Mouse (Mus musculus): ENCODE results near the gene Cacna1g.
A peak's percentile ranks its signal among the peaks of the same experiment; 100 is the strongest.

Gene Cacna1g

GRCm38 (mm10) chr11:94473707-94474543, at the start of gene Cacna1g:
Gene Cacna1g, minus strand, starts transcription at chr11:94474198.
- DNase-seq (ENCODE audit: low read depth, low spot score), result peak; percentile 89

- peak; percentile 69 for DNase-seq (ENCODE audit: low read depth, low spot score)
Measured at GRCm38 (mm10) chr11:94521219-94521843, 47.3 kb upstream of the Cacna1g start, which contains the start of gene Mycbpap. Gene Mycbpap, minus strand, starts transcription at chr11:94521742.

DNA sequence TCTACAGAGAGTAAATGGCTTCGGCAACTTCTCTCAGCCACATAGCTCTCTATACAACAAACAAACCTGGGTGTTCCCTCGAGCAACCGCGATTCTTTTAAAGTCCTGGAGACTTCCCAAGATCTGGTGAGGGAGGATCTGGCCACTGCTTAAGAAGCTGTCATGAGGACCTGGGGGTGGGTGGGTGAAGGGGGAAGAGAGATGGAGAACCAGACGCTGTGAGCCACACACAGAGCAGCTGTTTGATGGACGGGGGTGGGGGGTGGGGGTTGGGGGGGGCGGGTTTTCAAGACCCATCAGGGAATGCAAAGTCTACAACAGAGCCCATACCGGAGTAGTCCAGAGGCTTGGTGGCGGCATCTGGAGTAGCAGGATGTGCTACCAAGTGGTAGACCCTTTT, 39.5 kb upstream of the Cacna1g start:
- DNase-seq (ENCODE audit: low read depth, low spot score), result no peak

- no peak for DNase-seq (ENCODE audit: low read depth, low spot score)
Measured at GRCm38 (mm10) chr11:94508976-94509375, 35.0 kb upstream of the Cacna1g start.

DNA sequence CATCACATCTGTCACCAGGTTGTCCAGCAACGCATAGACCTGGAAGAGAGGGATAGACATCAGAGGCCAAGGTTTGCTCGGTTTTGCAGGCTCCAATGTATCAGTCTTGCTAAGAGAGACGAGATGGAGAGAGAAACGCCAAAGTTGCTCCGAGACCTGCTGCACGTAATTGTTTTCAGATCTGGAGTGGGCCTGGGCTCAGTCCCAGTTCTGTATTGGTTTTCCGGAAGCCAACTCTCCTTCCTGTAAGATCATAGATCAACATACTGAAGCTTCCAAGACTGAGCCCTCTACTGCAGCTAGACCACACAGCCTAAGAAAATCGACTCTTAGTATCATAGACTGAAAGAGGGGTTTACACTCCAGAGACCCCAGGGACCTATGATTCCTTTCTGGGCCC, 27.5 kb upstream of the Cacna1g start:
- no peak for DNase-seq (ENCODE audit: low read depth, low spot score)

- no peak for DNase-seq (ENCODE audit: low read depth, low spot score)
Measured at GRCm38 (mm10) chr11:94500362-94500761, 26.4 kb upstream of the Cacna1g start.

- no peak for DNase-seq (ENCODE audit: low read depth, low spot score)
Measured at GRCm38 (mm10) chr11:94499661-94500152, 25.7 kb upstream of the Cacna1g start, which contains the start of gene Epn3. Gene Epn3, minus strand, starts transcription at chr11:94499974.

DNA sequence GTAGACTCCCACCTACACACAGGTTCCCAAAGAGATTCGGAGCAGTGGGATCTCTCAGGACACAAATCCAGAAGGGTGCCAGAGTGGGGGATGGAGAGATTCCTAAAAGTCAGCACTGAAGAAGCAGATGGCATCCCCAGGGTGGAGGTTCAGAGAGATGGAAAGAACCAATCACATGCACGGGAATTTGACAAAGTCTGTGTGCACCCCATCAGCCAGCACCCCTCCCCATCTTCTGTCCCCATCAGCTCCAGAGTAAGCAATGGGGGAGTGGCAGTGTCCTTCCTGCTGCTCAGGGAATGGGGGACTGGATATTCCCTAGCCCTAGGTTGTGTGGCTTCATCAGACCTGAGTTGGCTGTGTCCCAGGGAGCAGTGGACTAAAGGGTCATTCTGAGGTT, 25.0 kb upstream of the Cacna1g start:
- no peak for DNase-seq (ENCODE audit: low read depth, low spot score)

- no peak for DNase-seq (ENCODE audit: low read depth, low spot score)
Measured at GRCm38 (mm10) chr11:94498093-94498996, 24.3 kb upstream of the Cacna1g start.

- peak; percentile 44 for DNase-seq (ENCODE audit: low read depth, low spot score)
Measured at GRCm38 (mm10) chr11:94495415-94495814, 21.4 kb upstream of the Cacna1g start.

GRCm38 (mm10) chr11:94491749-94492099, 17.7 kb upstream of the Cacna1g start:
- no peak for DNase-seq (ENCODE audit: low read depth, low spot score)

DNA sequence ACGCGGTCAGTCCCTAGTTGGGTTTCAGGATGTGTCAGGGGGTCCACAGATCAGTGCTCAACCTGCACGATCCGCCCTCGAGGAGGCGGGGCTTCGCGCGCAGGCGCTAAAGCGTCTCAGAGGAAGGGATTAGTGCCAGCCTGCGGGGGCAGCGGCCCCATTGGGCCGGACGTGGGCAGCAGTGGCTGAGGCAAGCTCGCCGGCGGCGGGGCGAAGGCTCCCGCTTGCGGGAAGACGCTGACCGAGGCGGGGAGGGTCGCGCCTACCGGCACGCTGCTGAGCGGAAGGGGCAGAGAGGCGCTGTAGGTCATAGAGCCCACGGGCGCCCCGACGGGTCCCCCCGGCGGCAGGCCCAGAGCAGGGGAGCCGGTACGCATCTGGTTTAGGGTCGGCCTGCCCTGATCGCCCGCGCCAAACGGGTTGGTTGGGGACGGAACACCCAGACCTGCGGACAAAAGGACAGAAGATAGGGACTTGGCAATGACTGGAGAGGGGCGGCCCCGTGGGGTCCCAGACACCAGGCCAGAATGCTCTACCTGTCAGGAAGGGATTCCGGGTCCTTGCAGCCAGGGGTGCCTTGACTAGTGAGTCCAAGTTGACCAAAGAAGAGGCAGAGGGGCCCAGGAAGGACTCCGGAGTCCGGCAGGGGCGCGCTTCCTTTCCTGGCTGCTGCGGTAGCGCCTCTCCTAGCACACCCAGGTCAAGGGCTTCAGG, 17.2 kb upstream of the Cacna1g start:
- peak; percentile 63 for DNase-seq (ENCODE audit: low read depth, low spot score)

DNA sequence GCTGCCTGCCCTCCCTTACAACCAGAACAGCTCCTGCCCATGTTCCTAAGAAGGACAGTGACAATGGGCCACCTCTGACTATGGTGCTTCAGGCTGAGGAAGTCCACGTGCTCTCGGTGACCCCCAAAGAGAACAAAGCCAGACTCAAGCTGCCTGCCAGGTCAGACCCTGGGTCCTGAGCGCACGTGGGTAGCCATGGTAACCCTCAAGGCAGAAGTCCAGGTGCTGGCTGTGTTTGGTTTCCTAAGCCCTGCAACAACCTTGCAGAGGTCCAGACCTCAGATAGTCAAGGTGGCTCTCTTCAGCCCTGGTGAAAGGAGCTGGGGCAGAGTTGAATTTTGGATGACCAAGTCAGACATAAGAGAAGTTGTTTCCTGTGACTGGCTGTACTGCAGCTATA, 15.7 kb upstream of the Cacna1g start:
- peak; percentile 42 for DNase-seq (ENCODE audit: low read depth, low spot score)

- DNase-seq (ENCODE audit: low read depth, low spot score), result no peak
Measured at GRCm38 (mm10) chr11:94488767-94489533, 15.0 kb upstream of the Cacna1g start.

DNA sequence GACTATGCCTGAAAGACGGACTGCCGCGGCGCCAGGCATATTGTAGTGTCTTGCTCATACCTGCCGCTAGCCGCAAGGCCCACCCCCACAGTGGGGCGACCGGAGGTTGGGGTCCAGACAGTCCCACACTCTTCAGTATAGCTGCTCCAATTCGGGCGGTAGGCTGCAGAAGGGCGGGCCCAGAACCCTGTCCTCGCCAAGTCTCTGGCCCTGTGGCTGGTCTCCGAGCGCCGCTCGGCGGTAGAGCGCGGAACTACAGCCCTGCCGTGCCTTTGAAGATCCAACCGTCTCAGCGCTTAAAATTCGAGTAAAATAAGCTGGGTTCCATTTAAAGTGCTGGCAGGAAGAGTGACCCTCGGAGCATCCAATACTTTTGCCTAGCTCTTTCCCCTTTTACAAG, 12.0 kb upstream of the Cacna1g start, which contains the start of gene Spata20:
Gene Spata20, minus strand, starts transcription at position 179 of the 400 bp plus-strand sequence.
- DNase-seq (ENCODE audit: low read depth, low spot score), result peak; percentile 72

GRCm38 (mm10) chr11:94485223-94485622, 11.2 kb upstream of the Cacna1g start:
- DNase-seq (ENCODE audit: low read depth, low spot score), result no peak

GRCm38 (mm10) chr11:94484636-94485035, 10.6 kb upstream of the Cacna1g start:
- no peak for DNase-seq (ENCODE audit: low read depth, low spot score)

- DNase-seq (ENCODE audit: low read depth, low spot score), result no peak
Measured at GRCm38 (mm10) chr11:94483921-94484320, 9.9 kb upstream of the Cacna1g start.

DNA sequence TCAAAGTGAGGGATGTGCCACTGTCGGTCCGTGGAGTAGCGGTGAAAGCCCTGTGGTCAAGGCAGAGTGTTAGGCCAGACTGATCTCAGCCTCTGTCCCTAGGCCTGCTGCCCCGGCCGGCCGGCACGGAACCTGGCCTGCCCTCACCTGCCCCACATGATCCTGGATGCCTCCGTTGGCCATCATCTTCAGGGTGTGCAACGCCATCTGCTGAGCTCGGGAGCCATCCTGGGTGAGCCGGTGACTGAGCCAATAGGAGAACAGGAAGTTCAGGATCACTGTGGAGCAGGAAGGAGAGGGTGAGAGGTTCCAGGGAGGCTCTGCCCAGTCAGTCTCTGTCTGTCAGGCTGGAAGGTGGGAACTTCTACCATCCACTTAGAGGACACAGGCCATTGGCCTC, 9.4 kb upstream of the Cacna1g start:
- DNase-seq (ENCODE audit: low read depth, low spot score), result no peak

DNA sequence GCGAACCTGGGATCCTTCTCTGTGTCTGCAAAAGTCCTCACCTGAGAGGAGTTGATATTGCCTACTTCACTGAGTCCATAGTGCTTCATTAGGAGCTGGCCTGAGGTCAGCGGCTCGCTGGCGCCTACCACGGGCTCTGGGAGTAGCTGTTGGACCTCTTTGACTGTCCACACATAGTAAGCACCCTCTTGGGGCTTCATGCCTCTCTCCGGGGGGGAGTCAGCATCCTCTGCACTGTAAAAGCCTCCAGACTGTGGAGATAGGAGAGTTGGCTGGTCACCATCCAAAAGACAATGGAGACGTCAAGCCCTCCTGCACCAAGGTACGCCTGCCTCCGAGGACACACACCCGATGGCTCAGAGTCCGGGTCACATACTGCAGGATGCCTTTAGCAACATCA, 8.7 kb upstream of the Cacna1g start:
- DNase-seq (ENCODE audit: low read depth, low spot score), result no peak

All from R1 (cell line).